Mouse (Mus musculus) forebrain, embryonic 15.5 days (tissue): Measurements from ENCODE around the gene Vcp. TPM values are rescaled to one million over a fixed set of nuclear protein-coding genes. Genes with fewer than 3 reads are reported as not detected.

ENCODE experiments used
- ATAC-seq: fragments of 200-750 bp; cut with Nextera tagmentation; replicated peaks from 2 replicates; pipeline ENCODE4 v1.8.0; 2017; ENCODE audit warnings: mild to moderate bottlenecking, moderate TSS enrichment, moderate library complexity
- H3K27ac ChIP-seq: fragments of 300-500 bp; sonication (generic); replicated peaks from 2 replicates; pipeline ENCODE4 v1.5.1; 2015; ENCODE audit warnings: mild to moderate bottlenecking, inconsistent platforms
- H3K27me3 ChIP-seq: fragments of 300-500 bp; sonication (generic); 2 replicates; pipeline ENCODE4 v1.6.1; 2015; ENCODE audit warnings: inconsistent platforms
- H3K36me3 ChIP-seq: fragments of 300-500 bp; sonication (generic); 2 replicates; pipeline ENCODE4 v1.6.1; 2015; ENCODE audit warnings: mild to moderate bottlenecking, inconsistent platforms
- H3K4me1 ChIP-seq: fragments of 300-500 bp; sonication (generic); 2 replicates; pipeline ENCODE4 v1.6.1; 2015; ENCODE audit warnings: inconsistent platforms
- H3K4me2 ChIP-seq: fragments of 300-500 bp; sonication (generic); replicated peaks from 2 replicates; pipeline ENCODE4 v1.6.1; 2015; ENCODE audit warnings: mild to moderate bottlenecking, inconsistent platforms
- H3K4me3 ChIP-seq: fragments of 300-500 bp; sonication (generic); 2 replicates; pipeline ENCODE4 v1.5.1; 2015; ENCODE audit warnings: mild to moderate bottlenecking, inconsistent platforms
- H3K9ac ChIP-seq: fragments of 300-500 bp; sonication (generic); replicated peaks from 2 replicates; pipeline ENCODE4 v1.6.1; 2015; ENCODE audit warnings: mild to moderate bottlenecking, inconsistent platforms
- H3K9me3 ChIP-seq: fragments of 300-500 bp; sonication (generic); 2 replicates; pipeline ENCODE4 v1.6.1; 2016; ENCODE audit warnings: inconsistent platforms
- WGBS: fragments of 180-500 bp; shearing (Covaris S2); methylation state at CpG from one replicate; pipeline ENCODE4 v1.1.7; 2015; ENCODE audit warnings: mixed read lengths; 5-methylcytosine and 5-hydroxymethylcytosine counted together
- polyA plus RNA-seq: library from polyadenylated mRNA; unstranded; fragments of >200 nt; fragmentation: Nextera tagmentation; extraction: Ambion mirVana; gene quantifications from 2 replicates; pipeline ENCODE4 v1.2.1, GENCODE M21; 2015

Gene Vcp
- polyA plus RNA-seq, 1 experiment from 2014 or later = 521 TPM

GRCm38 (mm10) chr4:43038567-43039495 lies 38.5 kb upstream of the Vcp start:
- WGBS = 57% methylated on average over 15 of the region's 15 CpGs
- ATAC-seq = no peak

GRCm38 (mm10) chr4:43037860-43038566 lies 37.7 kb upstream of the Vcp start:
- no peak overlapping the region for H3K4me3 ChIP-seq
- no peak overlapping the region for H3K9ac ChIP-seq
- H3K4me1 ChIP-seq = peaks cover 33% of the 10 kb centered on the region
- H3K9me3 ChIP-seq = no peaks in the 10 kb centered on the region
- 76% methylated on average over 4 of the region's 4 CpGs for WGBS
- no peak overlapping the region for H3K4me2 ChIP-seq
- ATAC-seq = no peak
- H3K27me3 ChIP-seq = no peaks in the 10 kb centered on the region
- H3K27ac ChIP-seq = no peak overlapping the region
- peaks cover 37% of the 10 kb centered on the region for H3K36me3 ChIP-seq

More at GRCm38 (mm10) chr4:43038567-43039495, 38.5 kb upstream of the Vcp start:
- Histone ChIP-seq H3K27me3 (no peaks in the 10 kb centered on the region), H3K9ac (peak overlapping the region; percentile 62), H3K27ac (0 out of 2 replicates have a peak overlapping the region, but pooled peaks have one; percentile 78), H3K9me3 (no peaks in the 10 kb centered on the region), H3K36me3 (peaks cover 30% of the 10 kb centered on the region), H3K4me3 (peak overlapping the region; percentile 81), H3K4me1 (peaks cover 41% of the 10 kb centered on the region), H3K4me2 (peak overlapping the region; percentile 71)

- Histone ChIP-seq H3K4me1 (peaks cover 40% of the 10 kb centered on the region), H3K9ac (no peak overlapping the region), H3K4me2 (no peak overlapping the region), H3K27me3 (no peaks in the 10 kb centered on the region), H3K4me3 (no peak overlapping the region), H3K27ac (no peak overlapping the region), H3K9me3 (no peaks in the 10 kb centered on the region), H3K36me3 (peaks cover 41% of the 10 kb centered on the region)
- ATAC-seq = no peak
- 87% methylated on average over 10 of the region's 10 CpGs for WGBS
These were observed 36.0 kb upstream of the Vcp start for GRCm38 (mm10) chr4:43036356-43036755.

- Histone ChIP-seq H3K4me2 (no peak overlapping the region), H3K4me3 (no peak overlapping the region), H3K4me1 (peaks cover 39% of the 10 kb centered on the region), H3K9me3 (no peaks in the 10 kb centered on the region), H3K27me3 (no peaks in the 10 kb centered on the region), H3K9ac (no peak overlapping the region), H3K36me3 (peaks cover 41% of the 10 kb centered on the region), H3K27ac (no peak overlapping the region)
- no peak for ATAC-seq
- WGBS = 88% methylated on average over 6 of the region's 6 CpGs
These were observed 35.5 kb upstream of the Vcp start for GRCm38 (mm10) chr4:43035851-43036250.

- Histone ChIP-seq H3K4me1 (peaks cover 35% of the 10 kb centered on the region), H3K9me3 (no peaks in the 10 kb centered on the region), H3K27ac (no peak overlapping the region), H3K36me3 (peaks cover 54% of the 10 kb centered on the region), H3K4me2 (no peak overlapping the region), H3K4me3 (no peak overlapping the region), H3K27me3 (no peaks in the 10 kb centered on the region), H3K9ac (no peak overlapping the region)
- no peak for ATAC-seq
- 84% methylated on average over 14 of the region's 14 CpGs for WGBS
These were observed 33.2 kb upstream of the Vcp start for GRCm38 (mm10) chr4:43033481-43033880.

GRCm38 (mm10) chr4:43032501-43032900 lies 32.2 kb upstream of the Vcp start:
- Histone ChIP-seq H3K27me3 (no peaks in the 10 kb centered on the region), H3K36me3 (peaks cover 64% of the 10 kb centered on the region), H3K4me1 (peaks cover 26% of the 10 kb centered on the region), H3K9me3 (no peaks in the 10 kb centered on the region), H3K27ac (peak overlapping the region; percentile 90), H3K9ac (no peak overlapping the region), H3K4me3 (no peak overlapping the region), H3K4me2 (no peak overlapping the region)
- ATAC-seq = no peak
- 92% methylated on average over 1 of the region's 1 CpGs for WGBS

GRCm38 (mm10) chr4:43031237-43031995 lies 31.1 kb upstream of the Vcp start, which contains the start of gene Stoml2:
Gene Stoml2 (minus strand): TSS chr4:43031710.
- H3K9me3 ChIP-seq = no peaks in the 10 kb centered on the region
- peak within 1 kb of the TSS; percentile 64 for H3K4me3 ChIP-seq
- H3K4me1 ChIP-seq = peaks cover 21% of the 10 kb centered on the region
- under 1% methylated on average over 38 of the region's 38 CpGs for WGBS
- peak within 1 kb of the TSS; percentile 82 for H3K9ac ChIP-seq
- ATAC-seq = peak; percentile 97
- H3K4me2 ChIP-seq = peak within 1 kb of the TSS; percentile 71
- H3K27ac ChIP-seq = peak within 1 kb of the TSS; percentile 90
- H3K36me3 ChIP-seq = peaks cover 69% of the 10 kb centered on the region
- no peaks in the 10 kb centered on the region for H3K27me3 ChIP-seq

- Histone ChIP-seq H3K4me3 (peak overlapping the region; percentile 64), H3K27ac (peak overlapping the region; percentile 90), H3K36me3 (peaks cover 64% of the 10 kb centered on the region), H3K4me1 (peaks cover 21% of the 10 kb centered on the region), H3K27me3 (no peaks in the 10 kb centered on the region), H3K9me3 (no peaks in the 10 kb centered on the region), H3K4me2 (peak overlapping the region; percentile 71), H3K9ac (peak overlapping the region; percentile 82)
- 3% methylated on average over 28 of the region's 28 CpGs for WGBS
- ATAC-seq = peak; percentile 64
These were observed 30.5 kb upstream of the Vcp start for GRCm38 (mm10) chr4:43030780-43031230.

- Histone ChIP-seq H3K4me2 (peak overlapping the region; percentile 71), H3K36me3 (peaks cover 59% of the 10 kb centered on the region), H3K4me3 (peak overlapping the region; percentile 64), H3K9ac (peak overlapping the region; percentile 82), H3K9me3 (no peaks in the 10 kb centered on the region), H3K4me1 (peaks cover 21% of the 10 kb centered on the region), H3K27ac (peak overlapping the region; percentile 90), H3K27me3 (no peaks in the 10 kb centered on the region)
- 77% methylated on average over 9 of the region's 9 CpGs for WGBS
- no peak for ATAC-seq
These were observed 30.0 kb upstream of the Vcp start for GRCm38 (mm10) chr4:43030352-43030751.

- Histone ChIP-seq H3K4me1 (peaks cover 25% of the 10 kb centered on the region), H3K27ac (no peak overlapping the region), H3K9ac (no peak overlapping the region), H3K4me2 (peak overlapping the region; percentile 71), H3K4me3 (no peak overlapping the region), H3K36me3 (peaks cover 53% of the 10 kb centered on the region), H3K9me3 (no peaks in the 10 kb centered on the region), H3K27me3 (no peaks in the 10 kb centered on the region)
- no peak for ATAC-seq
- 95% methylated on average over 9 of the region's 9 CpGs for WGBS
These were observed 29.4 kb upstream of the Vcp start for GRCm38 (mm10) chr4:43029749-43030148.

GRCm38 (mm10) chr4:43029121-43029520 lies 28.8 kb upstream of the Vcp start:
- Histone ChIP-seq H3K4me3 (no peak overlapping the region), H3K4me1 (peaks cover 31% of the 10 kb centered on the region), H3K27me3 (no peaks in the 10 kb centered on the region), H3K4me2 (no peak overlapping the region), H3K9me3 (no peaks in the 10 kb centered on the region), H3K36me3 (peaks cover 47% of the 10 kb centered on the region), H3K27ac (no peak overlapping the region), H3K9ac (no peak overlapping the region)
- ATAC-seq = no peak
- 94% methylated on average over 7 of the region's 7 CpGs for WGBS
